Mouse (Mus musculus) liver, embryonic 11.5 days (tissue): ENCODE results near the gene Nemp2. TPM values are rescaled to one million over a fixed set of nuclear protein-coding genes. Genes with fewer than 3 reads are reported as not detected.

ENCODE experiments used
- ATAC-seq: fragments of 200-750 bp; cut with Nextera tagmentation; replicated peaks from 2 replicates; pipeline ENCODE4 v1.8.0; 2017; ENCODE audit warnings: moderate number of reproducible peaks, mild to moderate bottlenecking, moderate TSS enrichment, moderate library complexity; ENCODE audit not compliant: low FRiP score
- DNase-seq: peaks from one replicate; pipeline ENCODE4 v3.0.0-alpha.2; 2017; ENCODE audit warnings: low spot score
- H3K27ac ChIP-seq: fragments of 300-500 bp; sonication (generic); 2 replicates; pipeline ENCODE4 v1.5.1; 2014; ENCODE audit warnings: mild to moderate bottlenecking, low read depth, low read length, control low read depth
- H3K27me3 ChIP-seq: fragments of 300-500 bp; sonication (generic); replicated peaks from 2 replicates; pipeline ENCODE4 v1.6.1; 2014; ENCODE audit warnings: low read length, mixed read lengths; ENCODE audit not compliant: control insufficient read depth, insufficient read depth
- H3K36me3 ChIP-seq: fragments of 300-500 bp; sonication (generic); 2 replicates; pipeline ENCODE4 v1.6.1; 2014; ENCODE audit warnings: mild to moderate bottlenecking, low read length, moderate library complexity, mixed read lengths; ENCODE audit not compliant: control insufficient read depth, insufficient read depth
- H3K4me1 ChIP-seq: fragments of 300-500 bp; sonication (generic); replicated peaks from 2 replicates; pipeline ENCODE4 v1.6.1; 2014; ENCODE audit warnings: low read length, mixed read lengths; ENCODE audit not compliant: control insufficient read depth, insufficient read depth
- H3K4me2 ChIP-seq: fragments of 300-500 bp; sonication (generic); 2 replicates; pipeline ENCODE4 v1.6.1; 2014; ENCODE audit warnings: mild to moderate bottlenecking, control low read depth, moderate library complexity
- H3K4me3 ChIP-seq: fragments of 300-500 bp; sonication (generic); 2 replicates; pipeline ENCODE4 v1.5.1; 2014; ENCODE audit warnings: low read depth, low read length, control low read depth
- H3K9ac ChIP-seq: fragments of 300-500 bp; sonication (generic); 2 replicates; pipeline ENCODE4 v1.6.1; 2014; ENCODE audit warnings: low read depth, low read length, control low read depth
- H3K9me3 ChIP-seq: fragments of 300-500 bp; sonication (generic); 2 replicates; pipeline ENCODE4 v1.6.1; 2016; ENCODE audit warnings: low read length, inconsistent platforms, mixed read lengths; ENCODE audit not compliant: control insufficient read depth
- WGBS: fragments of 180-500 bp; shearing (Covaris S2); extraction: QIAGEN DNeasy Blood & Tissue Kit; methylation state at CpG from one replicate; pipeline ENCODE4 v1.1.7; 2014; 5-methylcytosine and 5-hydroxymethylcytosine counted together
- polyA plus RNA-seq: library from polyadenylated mRNA; unstranded; fragments of >200 nt; fragmentation: Nextera tagmentation; extraction: Ambion mirVana; gene quantifications from 2 replicates; pipeline ENCODE4 v1.2.1, GENCODE M21; 2014

Nemp2 gene
- polyA plus RNA-seq, 1 experiment from 2014 or later = 5.8 TPM

DNA sequence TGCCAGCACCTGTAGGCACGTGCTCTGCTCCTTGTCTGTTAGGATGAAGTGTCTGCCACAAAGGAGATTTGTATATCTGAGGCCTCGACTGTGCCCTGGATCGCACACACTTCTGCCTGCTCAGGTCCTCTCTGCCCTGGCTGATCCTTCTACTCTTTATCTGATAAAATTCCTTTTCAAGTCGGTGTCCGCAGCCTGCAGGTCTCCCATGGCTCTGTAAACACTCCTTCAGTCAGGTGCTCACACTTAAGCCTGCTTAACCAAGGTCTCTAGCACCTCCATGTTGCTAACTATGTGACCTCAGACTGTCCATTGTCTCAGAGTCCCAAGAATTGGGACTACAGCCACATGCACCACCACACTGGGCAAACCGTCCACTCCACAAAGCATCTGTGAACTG lies 9.8 kb downstream of the Nemp2 start:
- Histone ChIP-seq H3K4me2 (no peak overlapping the region), H3K36me3 (peaks cover 6% of the 10 kb centered on the region; the same call in 1 of the 2 replicates), H3K4me1 (no peaks in the 10 kb centered on the region), H3K27me3 (no peaks in the 10 kb centered on the region), H3K9ac (no peak overlapping the region), H3K27ac (no peak overlapping the region), H3K4me3 (no peak overlapping the region), H3K9me3 (no peaks in the 10 kb centered on the region)
- ATAC-seq (no peak), DNase-seq (no peak)
- WGBS = 68% methylated on average over 6 of the region's 6 CpGs

DNA sequence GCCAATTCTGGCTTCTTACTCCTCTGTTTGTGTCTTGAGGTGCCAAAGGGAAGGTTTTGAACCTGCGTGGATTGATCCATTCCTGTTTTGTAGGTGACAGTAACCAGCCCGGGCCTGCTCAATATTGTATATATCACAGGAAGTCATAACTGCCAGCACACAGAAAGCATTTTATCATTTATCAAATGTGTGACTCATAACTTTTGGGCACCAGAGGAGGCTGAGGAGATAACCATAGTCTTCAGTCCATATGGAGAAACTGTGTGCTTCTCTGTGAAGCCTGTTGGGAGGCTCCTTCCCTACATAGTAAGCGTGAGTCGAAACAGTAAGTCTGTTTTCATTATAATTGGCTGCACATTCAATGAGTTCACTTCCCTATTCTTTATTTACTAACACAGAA lies 10.2 kb downstream of the Nemp2 start:
- no peak for ATAC-seq
- no peak for DNase-seq
- 87% methylated on average over 4 of the region's 4 CpGs for WGBS
- no peak overlapping the region for H3K27ac ChIP-seq
- no peaks in the 10 kb centered on the region for H3K27me3 ChIP-seq
- peaks cover 6% of the 10 kb centered on the region; the same call in 1 of the 2 replicates for H3K36me3 ChIP-seq
- no peaks in the 10 kb centered on the region for H3K9me3 ChIP-seq
- no peak overlapping the region for H3K4me3 ChIP-seq
- H3K4me2 ChIP-seq = no peak overlapping the region
- H3K9ac ChIP-seq = no peak overlapping the region
- H3K4me1 ChIP-seq = no peaks in the 10 kb centered on the region

DNA sequence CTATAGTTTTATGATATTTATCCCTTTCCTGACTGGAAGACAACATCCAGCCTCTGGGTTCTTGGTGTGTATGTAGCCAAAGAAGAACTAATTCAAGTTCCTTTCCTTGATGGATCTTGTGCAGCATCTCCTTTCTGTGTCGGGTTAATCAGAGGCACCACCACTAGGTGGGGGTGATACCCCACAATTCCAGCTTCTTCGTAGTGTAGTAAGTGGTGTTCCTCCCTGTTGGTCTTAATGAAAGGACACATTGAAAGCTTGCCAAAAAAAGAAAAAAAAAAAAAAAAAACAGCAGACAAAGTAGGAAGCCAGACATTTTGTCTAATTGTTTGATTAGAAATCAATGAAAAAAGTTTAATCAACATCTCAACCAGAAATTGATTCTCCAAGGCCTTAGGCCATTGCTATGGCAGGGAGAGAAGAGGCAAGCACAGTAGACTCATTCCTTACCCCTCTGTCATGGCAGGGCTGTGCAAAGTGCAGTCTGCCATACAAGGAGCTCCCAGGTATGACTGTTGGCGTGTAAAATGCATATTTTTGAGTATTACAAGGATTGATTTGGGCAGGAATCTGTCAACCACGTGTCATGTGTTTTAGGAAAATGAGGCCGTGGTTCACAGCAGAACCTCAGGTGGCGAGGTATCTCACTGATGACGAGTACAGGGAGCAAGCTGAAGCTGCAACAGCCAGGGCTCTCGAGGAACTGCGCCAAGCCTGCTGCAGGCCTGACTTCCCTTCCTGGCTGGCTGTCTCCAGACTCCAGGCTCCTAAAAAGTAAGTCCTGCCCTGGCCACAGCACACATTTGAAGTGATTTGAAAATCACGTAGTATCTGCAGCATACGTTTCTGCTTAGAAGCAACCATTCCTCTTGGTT lies 17.9 kb downstream of the Nemp2 start:
- H3K9ac ChIP-seq = no peak overlapping the region
- no peak overlapping the region for H3K4me2 ChIP-seq
- H3K4me3 ChIP-seq = no peak overlapping the region
- no peak overlapping the region for H3K27ac ChIP-seq
- H3K36me3 ChIP-seq = no peaks in the 10 kb centered on the region; the same call in 1 of the 2 replicates
- DNase-seq (peak; percentile 43), ATAC-seq (no peak)
- H3K27me3 ChIP-seq = no peaks in the 10 kb centered on the region
- 80% methylated on average over 11 of the region's 11 CpGs for WGBS
- no peaks in the 10 kb centered on the region for H3K9me3 ChIP-seq
- H3K4me1 ChIP-seq = no peaks in the 10 kb centered on the region

DNA sequence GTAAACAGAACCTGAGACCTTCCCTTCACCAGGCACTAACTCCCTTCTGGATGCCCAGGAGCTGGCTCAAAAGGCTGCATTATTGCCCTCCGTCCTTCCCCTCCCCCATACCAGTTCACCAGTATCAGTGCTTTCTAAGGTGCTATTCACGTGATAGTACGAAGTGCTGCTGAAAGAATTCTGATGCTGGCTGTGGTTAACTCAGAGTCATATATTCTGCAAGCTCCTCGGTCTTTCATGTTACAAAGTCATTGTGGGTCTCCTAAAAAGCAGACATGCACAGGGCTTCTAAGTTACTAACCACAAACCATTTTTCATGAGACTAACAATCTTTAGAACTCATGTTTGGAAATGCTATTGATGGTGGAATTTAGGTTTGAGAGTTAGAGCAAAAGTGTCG lies 19.6 kb downstream of the Nemp2 start:
- H3K27me3 ChIP-seq = no peaks in the 10 kb centered on the region
- H3K4me3 ChIP-seq = no peak overlapping the region
- H3K9ac ChIP-seq = no peak overlapping the region
- H3K36me3 ChIP-seq = no peaks in the 10 kb centered on the region; the same call in 1 of the 2 replicates
- ATAC-seq = no peak
- 77% methylated on average over 5 of the region's 5 CpGs for WGBS
- DNase-seq = no peak
- H3K9me3 ChIP-seq = no peaks in the 10 kb centered on the region
- no peak overlapping the region for H3K4me2 ChIP-seq
- no peak overlapping the region for H3K27ac ChIP-seq
- no peaks in the 10 kb centered on the region for H3K4me1 ChIP-seq

DNA sequence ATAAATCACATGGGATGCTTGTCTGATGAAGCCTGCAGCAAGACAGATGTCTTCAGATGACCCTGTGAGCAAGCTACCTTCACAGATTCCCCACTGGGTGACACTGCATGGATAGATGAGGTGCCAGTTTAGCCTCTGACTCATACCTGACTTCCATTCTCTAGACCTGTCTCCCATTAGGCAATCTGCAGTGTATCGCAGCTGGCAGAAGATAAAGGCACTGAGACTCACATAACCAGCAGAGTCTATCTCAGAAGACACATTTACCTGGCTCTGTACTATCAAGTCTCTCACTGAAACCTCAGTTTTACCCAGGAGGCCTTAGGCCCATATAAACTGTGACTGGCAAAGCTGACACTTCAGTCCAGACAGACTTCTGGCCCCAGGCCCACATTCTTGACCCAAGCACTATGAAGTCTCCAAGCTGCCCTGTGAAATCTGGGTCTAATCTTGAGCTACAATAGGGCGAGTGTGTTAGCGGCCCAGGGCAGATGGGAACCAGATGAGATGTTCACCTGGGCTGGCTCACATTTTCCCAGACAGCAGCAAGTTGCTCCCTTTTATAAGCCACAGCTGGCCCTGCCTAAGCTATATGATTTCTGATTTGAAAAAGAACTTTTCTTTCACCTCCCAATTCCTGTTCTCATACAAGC lies 22.2 kb downstream of the Nemp2 start:
- Histone ChIP-seq H3K4me1 (no peaks in the 10 kb centered on the region), H3K9me3 (no peaks in the 10 kb centered on the region), H3K27ac (no peak overlapping the region), H3K36me3 (no peaks in the 10 kb centered on the region; the same call in 1 of the 2 replicates), H3K4me2 (no peak overlapping the region), H3K4me3 (no peak overlapping the region), H3K9ac (no peak overlapping the region), H3K27me3 (no peaks in the 10 kb centered on the region)
- DNase-seq = no peak
- ATAC-seq = no peak; the same call in 1 of the 2 replicates
- WGBS = 63% methylated on average over 3 of the region's 3 CpGs

DNA sequence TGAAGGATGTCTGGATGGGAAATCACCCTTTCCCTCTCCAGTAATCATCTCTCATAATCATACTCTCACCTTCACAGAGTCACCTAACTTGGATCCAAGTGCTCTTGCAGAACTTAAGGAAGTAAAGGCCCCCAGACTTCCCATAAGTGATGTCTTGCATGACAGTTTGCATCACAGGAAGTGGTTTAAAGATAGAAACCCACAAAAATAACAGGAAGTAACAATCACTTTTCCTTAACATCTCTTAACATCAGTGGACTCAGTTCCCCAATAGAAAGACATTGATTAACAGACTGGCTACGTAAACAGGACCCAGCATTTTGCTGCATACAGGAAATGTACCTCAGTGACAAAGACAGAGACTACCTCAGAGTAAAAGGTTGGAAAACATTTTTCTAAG lies 22.9 kb downstream of the Nemp2 start:
- Histone ChIP-seq H3K4me1 (no peaks in the 10 kb centered on the region), H3K4me2 (no peak overlapping the region), H3K27me3 (no peaks in the 10 kb centered on the region), H3K9me3 (no peaks in the 10 kb centered on the region), H3K9ac (no peak overlapping the region), H3K4me3 (no peak overlapping the region), H3K27ac (no peak overlapping the region), H3K36me3 (no peaks in the 10 kb centered on the region; the same call in 1 of the 2 replicates)
- no peak for DNase-seq
- ATAC-seq = no peak
- 52% methylated on average over 1 of the region's 1 CpGs for WGBS

DNA sequence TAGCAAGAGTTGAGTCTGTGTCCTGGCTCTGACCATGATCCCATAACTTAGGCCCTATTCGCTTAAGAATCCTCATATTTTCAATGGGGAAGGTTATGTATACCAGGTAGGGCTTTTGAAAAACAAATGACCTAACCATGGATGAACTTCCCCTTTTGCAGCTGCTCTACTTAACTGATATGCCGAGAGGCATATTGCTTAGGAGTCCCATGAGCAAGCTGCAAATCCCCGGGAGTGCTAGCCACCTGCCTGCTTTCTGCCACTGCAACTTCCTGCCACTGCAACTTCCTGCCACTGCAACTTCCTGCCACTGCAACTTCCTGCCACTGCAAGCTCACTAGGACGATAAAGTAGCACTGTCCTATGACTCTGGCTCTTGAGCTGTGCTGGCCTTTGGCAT lies 24.6 kb downstream of the Nemp2 start:
- H3K4me1 ChIP-seq = peaks cover 2% of the 10 kb centered on the region; the same call in 1 of the 2 replicates
- H3K36me3 ChIP-seq = no peaks in the 10 kb centered on the region; the same call in 1 of the 2 replicates
- H3K9me3 ChIP-seq = no peaks in the 10 kb centered on the region
- H3K27me3 ChIP-seq = no peaks in the 10 kb centered on the region
- H3K4me2 ChIP-seq = no peak overlapping the region
- no peak overlapping the region for H3K4me3 ChIP-seq
- 49% methylated on average over 4 of the region's 4 CpGs for WGBS
- DNase-seq (no peak), ATAC-seq (no peak)
- H3K27ac ChIP-seq = no peak overlapping the region
- H3K9ac ChIP-seq = no peak overlapping the region

DNA sequence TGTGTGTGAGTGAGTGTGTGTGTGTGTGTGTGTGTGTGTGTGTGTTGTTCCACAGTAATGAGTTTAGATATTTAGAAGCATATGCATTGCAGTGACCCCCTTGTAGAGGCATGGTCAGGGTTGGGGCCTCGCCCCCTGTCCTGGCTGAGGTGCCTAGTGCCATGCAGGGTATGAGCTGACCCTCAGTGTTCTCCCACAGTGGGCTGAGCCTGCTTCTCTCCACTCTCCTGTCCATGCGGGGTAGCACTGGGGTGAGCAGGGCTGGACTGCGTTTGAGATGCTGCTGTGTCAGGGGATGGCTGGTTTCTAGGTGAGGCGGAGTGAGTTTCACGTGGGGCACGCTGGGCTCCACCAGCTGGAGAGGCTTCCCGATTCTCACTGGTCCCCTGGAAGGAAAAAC lies 27.7 kb downstream of the Nemp2 start:
- ATAC-seq (no peak), DNase-seq (no peak)
- 82% methylated on average over 7 of the region's 7 CpGs for WGBS
- Histone ChIP-seq H3K4me1 (peaks cover 5% of the 10 kb centered on the region), H3K27ac (no peak overlapping the region), H3K27me3 (no peaks in the 10 kb centered on the region), H3K36me3 (no peaks in the 10 kb centered on the region), H3K4me2 (no peak overlapping the region), H3K9me3 (no peaks in the 10 kb centered on the region), H3K9ac (no peak overlapping the region), H3K4me3 (no peak overlapping the region)
